Mouse (Mus musculus) neural tube, embryonic 13.5 days (tissue): ENCODE measurements around the gene Rab25. TPM values are rescaled to one million over a fixed set of nuclear protein-coding genes. Genes with fewer than 3 reads are reported as not detected.

ENCODE experiments used
- ATAC-seq: fragments of 200-750 bp; cut with Nextera tagmentation; 2 replicates; pipeline ENCODE4 v1.8.0; 2017; ENCODE audit warnings: low read depth, mild to moderate bottlenecking, moderate TSS enrichment, moderate library complexity
- H3K27ac ChIP-seq: fragments of 300-500 bp; sonication (generic); replicated peaks from 2 replicates; pipeline ENCODE4 v1.5.1; 2015; ENCODE audit warnings: moderate library complexity, mild to moderate bottlenecking, inconsistent platforms
- H3K27me3 ChIP-seq: fragments of 300-500 bp; sonication (generic); 2 replicates; pipeline ENCODE4 v1.6.1; 2015; ENCODE audit warnings: mild to moderate bottlenecking, inconsistent platforms
- H3K36me3 ChIP-seq: fragments of 300-500 bp; sonication (generic); 2 replicates; pipeline ENCODE4 v1.6.1; 2015; ENCODE audit warnings: mild to moderate bottlenecking, inconsistent platforms
- H3K4me1 ChIP-seq: fragments of 300-500 bp; sonication (generic); replicated peaks from 2 replicates; pipeline ENCODE4 v1.6.1; 2015; ENCODE audit warnings: inconsistent platforms
- H3K4me2 ChIP-seq: fragments of 300-500 bp; sonication (generic); 2 replicates; pipeline ENCODE4 v1.6.1; 2015; ENCODE audit warnings: inconsistent platforms, mild to moderate bottlenecking, moderate library complexity
- H3K4me3 ChIP-seq: fragments of 300-500 bp; sonication (generic); 2 replicates; pipeline ENCODE4 v1.5.1; 2015; ENCODE audit warnings: mild to moderate bottlenecking, inconsistent platforms
- H3K9ac ChIP-seq: fragments of 300-500 bp; sonication (generic); 2 replicates; pipeline ENCODE4 v1.6.1; 2015; ENCODE audit warnings: moderate library complexity, mild to moderate bottlenecking, inconsistent platforms
- H3K9me3 ChIP-seq: fragments of 300-500 bp; sonication (generic); 2 replicates; pipeline ENCODE4 v1.6.1; 2016; ENCODE audit warnings: inconsistent platforms
- WGBS: fragments of 180-500 bp; shearing (Covaris S2); methylation state at CpG from one replicate; pipeline ENCODE4 v1.1.7; 2015; 5-methylcytosine and 5-hydroxymethylcytosine counted together
- polyA plus RNA-seq: library from polyadenylated mRNA; unstranded; fragments of >200 nt; fragmentation: Nextera tagmentation; extraction: Ambion mirVana; gene quantifications from 2 replicates; pipeline ENCODE4 v1.2.1, GENCODE M21; 2015

Rab25 gene
- polyA plus RNA-seq, 1 experiment from 2014 or later, result not detected

DNA sequence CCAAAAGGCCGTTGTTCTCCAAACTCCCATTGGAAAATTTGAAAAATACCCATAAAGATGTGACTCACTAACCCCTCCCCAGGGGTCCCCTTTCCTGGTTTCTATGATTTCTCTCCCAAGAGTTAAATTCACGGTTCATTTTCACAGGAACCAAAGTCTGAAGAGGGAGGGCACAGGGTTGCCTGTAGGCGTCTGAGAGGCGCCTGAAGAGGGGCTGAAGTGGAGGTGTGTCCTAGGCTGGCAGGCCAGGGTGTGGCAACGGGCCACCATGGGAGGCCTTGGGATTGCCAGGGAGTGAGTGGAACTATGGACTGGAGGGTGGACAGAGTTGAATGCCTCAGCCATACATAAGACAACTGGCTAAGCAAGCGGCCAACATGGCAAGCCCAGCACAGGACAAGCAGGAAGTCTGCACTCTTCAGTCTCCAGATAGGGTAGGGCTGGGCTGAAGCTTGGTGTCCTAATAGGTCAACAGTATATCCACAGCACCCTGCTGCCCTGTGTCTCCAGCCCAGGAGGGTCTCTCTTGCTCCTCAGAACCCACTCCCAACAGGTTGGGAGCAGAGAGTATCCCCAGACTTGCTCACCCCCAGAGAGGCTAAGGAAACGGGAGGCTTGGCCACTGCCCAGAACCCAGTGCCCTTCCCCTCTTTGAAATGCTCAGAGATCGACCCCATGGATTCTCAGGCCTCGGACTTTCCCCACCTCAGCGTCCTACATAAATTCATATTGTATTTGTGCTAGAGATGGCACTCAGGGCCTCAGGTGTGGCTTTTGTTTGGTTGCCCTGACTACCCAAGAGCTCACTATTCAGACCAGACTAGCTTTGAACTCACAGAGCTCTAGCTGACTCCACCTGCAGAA lies 33.6 kb downstream of the Rab25 start:
- H3K4me2 ChIP-seq, result no peak overlapping the region
- H3K27ac ChIP-seq, result no peak overlapping the region
- no peak overlapping the region for H3K9ac ChIP-seq
- H3K27me3 ChIP-seq, result no peaks in the 10 kb centered on the region
- WGBS, result 78% methylated on average over 10 of the region's 10 CpGs
- H3K4me1 ChIP-seq, result peaks cover 41% of the 10 kb centered on the region
- ATAC-seq, result no peak
- no peaks in the 10 kb centered on the region for H3K9me3 ChIP-seq
- no peak overlapping the region for H3K4me3 ChIP-seq
- H3K36me3 ChIP-seq, result no peaks in the 10 kb centered on the region

DNA sequence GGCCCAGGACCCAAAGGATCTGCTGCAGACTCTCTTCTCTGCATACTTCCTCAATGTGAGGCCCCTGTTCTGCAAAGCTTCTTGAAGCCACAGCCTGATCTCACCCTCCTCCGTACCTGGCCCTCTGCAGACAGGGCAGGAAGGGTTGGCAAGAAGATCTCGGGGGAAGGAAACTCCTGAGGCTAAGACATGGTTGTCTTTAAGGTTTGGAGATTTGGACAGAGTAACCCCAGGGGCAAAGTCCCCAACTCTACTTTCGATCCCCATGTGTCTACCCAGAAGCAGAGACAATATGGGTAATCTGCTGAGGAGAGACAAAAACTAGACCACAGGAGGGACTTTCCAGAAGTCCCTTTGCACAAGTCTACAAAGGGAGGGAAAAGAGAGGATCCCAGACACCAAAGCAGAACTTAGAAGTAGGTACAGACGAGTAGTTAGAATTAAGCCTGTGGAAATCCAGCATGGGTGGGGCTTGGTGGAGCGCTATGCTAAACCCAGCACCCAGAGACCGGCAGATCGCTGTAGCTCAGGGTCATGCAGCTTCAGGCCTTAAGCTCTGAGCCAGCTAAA lies 34.5 kb downstream of the Rab25 start:
- no peak for ATAC-seq
- Histone ChIP-seq H3K4me1 (peaks cover 45% of the 10 kb centered on the region), H3K9ac (no peak overlapping the region), H3K36me3 (no peaks in the 10 kb centered on the region), H3K27me3 (no peaks in the 10 kb centered on the region), H3K4me2 (no peak overlapping the region), H3K4me3 (no peak overlapping the region), H3K9me3 (no peaks in the 10 kb centered on the region), H3K27ac (no peak overlapping the region)
- 85% methylated on average over 7 of the region's 7 CpGs for WGBS

DNA sequence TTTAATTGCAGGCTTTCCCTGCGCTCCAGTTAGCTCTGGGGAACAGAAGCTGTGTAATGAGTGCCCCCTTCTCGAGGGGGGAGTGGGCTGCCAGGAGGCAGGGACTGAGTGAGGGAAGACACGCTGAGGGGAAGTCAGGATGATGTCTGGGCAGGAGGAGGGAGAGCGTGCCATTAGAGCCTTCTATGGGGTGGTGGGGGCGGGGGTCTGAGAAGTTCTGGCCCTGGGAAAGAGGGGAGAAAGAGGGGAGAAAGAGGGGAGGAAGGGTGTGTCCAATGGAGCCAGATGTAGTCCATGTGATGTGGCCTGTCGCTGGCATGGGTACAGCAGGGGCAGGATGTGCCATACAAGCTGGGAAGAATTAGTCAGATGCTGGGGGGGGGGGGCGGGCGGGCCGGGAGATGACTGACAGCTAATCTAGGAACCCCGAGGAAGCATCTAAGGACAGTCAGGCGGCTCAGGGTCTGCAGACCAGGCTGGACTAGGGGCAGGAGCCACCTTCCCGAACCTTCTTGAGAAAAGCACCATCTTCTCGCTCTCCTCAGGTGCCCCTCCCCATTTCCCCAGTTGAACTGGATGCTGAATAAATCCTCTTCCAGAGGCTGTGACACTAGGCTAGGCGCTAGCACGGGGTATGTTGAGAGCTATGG lies 35.1 kb downstream of the Rab25 start:
- WGBS, result 41% methylated on average over 14 of the region's 15 CpGs
- Histone ChIP-seq H3K4me3 (no peak overlapping the region), H3K4me1 (peaks cover 45% of the 10 kb centered on the region), H3K9ac (0 out of 2 replicates have a peak overlapping the region, but pooled peaks have one; percentile 31), H3K36me3 (no peaks in the 10 kb centered on the region), H3K27me3 (no peaks in the 10 kb centered on the region), H3K9me3 (no peaks in the 10 kb centered on the region), H3K27ac (peak overlapping the region; percentile 9; the same call in 1 of the 2 replicates), H3K4me2 (no peak overlapping the region)
- no peak for ATAC-seq

DNA sequence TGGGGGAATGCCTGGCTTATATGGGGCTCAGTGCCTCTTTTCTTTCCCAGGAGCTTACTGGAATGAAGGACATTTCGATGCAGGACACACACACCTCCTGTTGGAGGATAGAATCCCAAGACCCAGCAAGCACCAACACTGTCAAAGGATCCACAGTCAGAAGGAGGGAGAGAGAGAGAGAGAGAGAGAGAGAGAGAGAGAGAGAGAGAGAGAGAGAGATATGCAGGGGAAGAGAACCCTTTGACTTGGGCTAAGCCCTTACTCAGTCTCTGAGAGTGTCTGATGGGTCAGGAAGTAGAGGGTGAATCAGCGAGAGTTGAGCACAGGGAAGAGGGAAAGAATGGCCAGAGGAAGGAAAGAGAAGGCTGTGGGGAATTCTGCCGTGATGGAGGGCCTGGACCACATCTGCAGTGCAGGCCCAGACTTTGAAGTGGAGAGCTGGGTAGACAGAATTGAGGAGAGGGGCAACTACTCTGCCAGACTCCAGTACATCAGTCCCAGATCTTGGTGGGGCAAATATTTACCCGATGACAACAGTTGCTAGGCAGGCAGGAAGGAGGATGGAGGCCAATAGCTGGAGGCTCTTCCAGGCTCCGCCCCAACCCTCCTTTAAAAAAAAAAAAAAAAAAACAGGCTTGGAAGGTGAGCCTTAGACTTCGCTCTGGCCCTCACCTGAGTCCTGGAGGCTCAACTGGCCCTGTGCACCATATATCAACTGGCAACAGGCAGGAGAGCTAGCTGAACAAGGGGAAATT lies 35.8 kb downstream of the Rab25 start:
- Histone ChIP-seq H3K4me2 (no peak overlapping the region), H3K4me1 (peaks cover 45% of the 10 kb centered on the region), H3K4me3 (no peak overlapping the region), H3K9me3 (no peaks in the 10 kb centered on the region), H3K36me3 (no peaks in the 10 kb centered on the region), H3K27me3 (no peaks in the 10 kb centered on the region), H3K27ac (peak overlapping the region; percentile 9; the same call in 1 of the 2 replicates), H3K9ac (0 out of 2 replicates have a peak overlapping the region, but pooled peaks have one; percentile 31)
- no peak for ATAC-seq
- 36% methylated on average over 6 of the region's 6 CpGs for WGBS

DNA sequence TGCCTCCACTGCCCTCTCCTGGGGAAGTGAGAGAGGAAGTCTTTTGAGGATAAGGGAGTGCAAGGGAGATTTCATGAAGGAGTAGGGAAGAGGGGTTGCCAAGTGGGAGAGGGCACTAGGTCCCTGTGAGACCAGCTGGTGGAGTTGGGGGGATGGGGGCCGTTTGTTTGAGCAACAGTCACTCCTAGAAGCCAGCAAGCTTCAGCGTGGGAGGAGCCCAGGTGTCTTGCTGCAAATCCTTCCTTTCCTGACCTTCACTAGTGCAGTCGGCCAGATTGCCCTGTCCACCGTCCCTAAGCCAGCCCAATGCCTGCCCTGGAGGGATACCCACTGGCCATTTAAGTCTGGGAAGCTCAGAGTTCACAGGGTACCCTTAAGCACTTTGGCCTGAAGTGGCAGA lies 36.5 kb downstream of the Rab25 start:
- Histone ChIP-seq H3K4me2 (no peak overlapping the region), H3K27ac (no peak overlapping the region), H3K9me3 (no peaks in the 10 kb centered on the region), H3K4me1 (peaks cover 45% of the 10 kb centered on the region), H3K36me3 (no peaks in the 10 kb centered on the region), H3K9ac (no peak overlapping the region; the same call in 1 of the 2 replicates), H3K4me3 (no peak overlapping the region), H3K27me3 (no peaks in the 10 kb centered on the region)
- ATAC-seq, result no peak
- WGBS, result 66% methylated on average over 4 of the region's 4 CpGs

DNA sequence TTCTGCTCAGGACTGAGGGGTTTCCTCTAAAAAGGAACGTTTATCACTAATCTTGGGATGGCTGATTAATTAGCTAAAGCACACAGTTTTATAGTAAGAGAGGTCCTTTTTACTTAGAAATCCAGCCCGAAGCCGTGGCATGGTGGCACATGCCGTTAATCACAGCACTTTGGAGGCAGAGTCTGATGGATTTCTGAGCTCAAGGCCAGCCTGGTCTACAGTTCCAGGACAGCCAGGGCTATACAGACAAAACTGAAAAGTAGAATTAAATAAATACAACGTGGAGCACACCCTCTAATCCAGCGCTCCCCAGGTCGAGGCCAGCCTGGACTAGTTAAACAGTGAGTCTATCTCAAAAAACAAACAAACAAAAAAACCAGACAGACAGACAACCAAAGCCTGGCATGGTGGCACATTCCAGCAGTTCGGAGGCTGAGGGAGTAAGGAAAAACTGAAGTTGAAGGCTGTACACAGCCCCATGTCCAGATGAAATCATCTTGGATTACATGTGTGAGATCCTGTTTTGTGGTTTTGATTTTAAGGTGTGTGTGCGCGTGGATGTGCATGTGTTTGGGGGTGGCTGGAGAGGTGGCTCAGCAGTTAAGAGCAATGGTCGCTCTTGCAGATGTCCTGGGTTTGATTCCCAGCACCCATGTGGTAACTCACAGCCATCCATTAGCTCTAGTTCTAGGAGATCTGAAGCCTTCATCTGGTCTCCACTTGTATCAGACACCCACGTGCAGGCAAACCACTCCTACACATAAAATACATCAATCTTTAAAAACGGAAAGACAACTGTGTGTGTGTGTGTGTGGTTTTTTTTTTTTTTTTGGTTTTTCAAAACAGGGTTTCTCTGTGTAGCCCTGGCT lies 37.4 kb downstream of the Rab25 start:
- ATAC-seq, result no peak; the same call in 1 of the 2 replicates
- H3K4me3 ChIP-seq, result peak overlapping the region; percentile 36
- peak overlapping the region; percentile 92 for H3K27ac ChIP-seq
- H3K27me3 ChIP-seq, result no peaks in the 10 kb centered on the region
- peaks cover 45% of the 10 kb centered on the region for H3K4me1 ChIP-seq
- no peaks in the 10 kb centered on the region for H3K36me3 ChIP-seq
- 51% methylated on average over 13 of the region's 13 CpGs for WGBS
- peak overlapping the region; percentile 59 for H3K4me2 ChIP-seq
- no peaks in the 10 kb centered on the region for H3K9me3 ChIP-seq
- peak overlapping the region; percentile 69 for H3K9ac ChIP-seq

DNA sequence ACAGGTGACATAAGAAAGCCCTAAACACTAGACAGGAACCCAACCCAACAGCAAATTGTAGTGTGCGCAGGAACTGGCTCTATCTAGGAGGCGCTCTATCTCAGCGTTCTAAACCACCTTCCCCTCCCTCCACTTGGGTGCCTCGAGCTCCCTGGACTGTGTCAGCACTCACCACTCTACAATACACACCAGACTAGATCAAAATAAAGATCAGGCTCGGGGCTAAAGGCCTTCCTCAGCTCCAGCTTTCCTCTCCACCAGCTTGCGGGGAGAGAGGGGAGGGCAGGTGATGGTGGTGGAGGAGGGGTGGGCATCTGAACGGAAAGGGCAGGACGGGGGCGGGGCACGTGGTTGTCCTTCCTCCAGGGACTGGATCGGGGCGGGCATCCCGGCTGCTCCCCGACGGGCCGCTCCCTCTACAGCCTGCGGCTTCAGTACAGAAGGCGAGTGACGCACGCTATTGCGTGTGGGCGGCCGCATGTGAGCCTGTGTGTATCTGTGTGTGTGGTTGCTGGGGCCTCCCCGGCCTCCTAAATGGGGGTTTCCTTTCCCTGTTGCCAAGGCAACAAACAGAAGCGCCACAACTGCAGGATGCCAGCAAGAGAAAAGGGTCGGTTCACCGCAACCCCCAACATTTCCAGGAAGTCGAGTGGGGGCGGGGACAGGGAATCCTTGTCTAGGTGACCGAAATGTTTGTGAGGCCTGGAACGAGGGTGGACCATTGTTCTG lies 38.2 kb downstream of the Rab25 start, which contains the start of gene Lmna:
Gene Lmna, minus strand, starts transcription at position 265 of the 729 bp plus-strand sequence.
- no peaks in the 10 kb centered on the region for H3K36me3 ChIP-seq
- H3K27ac ChIP-seq, result peak within 1 kb of the TSS; percentile 92
- peak within 1 kb of the TSS; percentile 69 for H3K9ac ChIP-seq
- under 1% methylated on average over 30 of the region's 31 CpGs for WGBS
- H3K27me3 ChIP-seq, result no peaks in the 10 kb centered on the region; the same call in 1 of the 2 replicates
- peak within 1 kb of the TSS; percentile 59 for H3K4me2 ChIP-seq
- ATAC-seq, result peak; percentile 96
- H3K4me1 ChIP-seq, result peaks cover 45% of the 10 kb centered on the region
- H3K4me3 ChIP-seq, result peak within 1 kb of the TSS; percentile 36
- no peaks in the 10 kb centered on the region for H3K9me3 ChIP-seq

DNA sequence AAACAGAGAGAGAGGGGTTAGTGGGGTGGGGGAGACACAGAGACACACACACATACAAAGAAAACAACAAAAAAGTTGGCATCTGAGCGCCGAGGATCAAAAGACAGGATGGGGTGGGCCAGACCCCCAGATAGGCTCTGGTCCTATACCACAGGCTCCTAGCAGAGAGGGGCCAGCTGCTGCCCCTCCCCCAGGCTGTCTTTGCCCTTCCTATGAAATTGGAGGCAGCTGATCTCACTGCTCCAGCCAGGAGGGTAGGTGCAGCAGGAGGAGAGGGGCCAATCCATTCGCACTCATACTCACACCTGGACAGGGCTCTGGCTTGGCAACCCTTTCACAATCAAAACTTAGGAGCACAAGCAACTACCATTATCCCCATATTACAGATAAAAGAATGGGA lies 38.9 kb downstream of the Rab25 start:
- Histone ChIP-seq H3K27me3 (peaks cover 2% of the 10 kb centered on the region), H3K4me3 (peak overlapping the region; percentile 36), H3K4me1 (peaks cover 43% of the 10 kb centered on the region), H3K27ac (peak overlapping the region; percentile 92), H3K9ac (peak overlapping the region; percentile 69), H3K9me3 (no peaks in the 10 kb centered on the region), H3K36me3 (no peaks in the 10 kb centered on the region), H3K4me2 (peak overlapping the region; percentile 59)
- ATAC-seq, result peak; percentile 10; the same call in 1 of the 2 replicates
- WGBS, result 58% methylated on average over 3 of the region's 3 CpGs

DNA sequence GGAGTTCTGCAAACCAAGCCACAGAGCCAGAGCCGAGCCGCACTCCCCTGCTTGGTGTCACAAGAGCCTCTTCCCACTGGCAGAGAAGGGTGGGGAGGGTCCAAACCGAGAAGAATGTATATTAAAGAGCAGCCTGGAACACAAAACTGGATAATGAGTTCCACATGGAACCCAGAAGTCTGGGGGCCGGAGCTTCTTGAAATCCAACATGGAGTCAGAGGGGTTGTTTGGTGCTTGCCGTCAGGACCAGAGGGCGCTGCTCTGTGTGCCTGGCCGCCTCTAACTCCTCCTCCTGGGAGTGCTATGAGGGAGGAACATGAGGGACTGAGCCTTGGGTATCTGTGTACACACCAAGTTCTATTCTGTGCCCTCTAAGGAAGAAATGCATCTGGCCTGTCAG lies 42.3 kb downstream of the Rab25 start:
- H3K36me3 ChIP-seq, result no peaks in the 10 kb centered on the region
- H3K4me3 ChIP-seq, result no peak overlapping the region
- no peak overlapping the region for H3K27ac ChIP-seq
- H3K27me3 ChIP-seq, result peaks cover 26% of the 10 kb centered on the region
- H3K9me3 ChIP-seq, result no peaks in the 10 kb centered on the region
- no peak overlapping the region for H3K4me2 ChIP-seq
- no peak overlapping the region for H3K9ac ChIP-seq
- no peak for ATAC-seq
- H3K4me1 ChIP-seq, result peaks cover 46% of the 10 kb centered on the region
- 43% methylated on average over 7 of the region's 7 CpGs for WGBS

DNA sequence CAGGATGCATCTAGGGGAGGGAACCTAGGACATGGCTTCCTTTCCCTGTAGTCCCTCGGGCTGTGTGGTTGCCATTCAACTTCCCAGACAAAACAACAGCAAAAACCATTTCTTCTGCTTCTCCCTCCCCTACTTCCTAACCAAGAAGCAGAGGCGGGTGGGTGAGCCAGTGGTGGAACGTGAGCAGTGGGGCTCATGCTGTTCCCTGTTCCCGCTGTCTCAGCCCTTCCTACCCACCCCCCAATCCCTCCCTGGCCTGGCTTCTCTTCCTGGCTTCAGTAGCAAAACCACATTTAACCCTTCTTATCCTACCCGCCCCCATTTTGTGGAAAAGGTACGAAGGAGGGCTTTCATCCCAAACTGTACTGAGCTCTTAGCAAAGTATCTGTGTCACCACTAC lies 43.0 kb downstream of the Rab25 start:
- H3K9me3 ChIP-seq, result no peaks in the 10 kb centered on the region
- H3K27me3 ChIP-seq, result peaks cover 28% of the 10 kb centered on the region
- H3K4me2 ChIP-seq, result no peak overlapping the region
- no peak for ATAC-seq
- no peaks in the 10 kb centered on the region for H3K36me3 ChIP-seq
- peaks cover 42% of the 10 kb centered on the region for H3K4me1 ChIP-seq
- H3K27ac ChIP-seq, result no peak overlapping the region
- no peak overlapping the region for H3K4me3 ChIP-seq
- H3K9ac ChIP-seq, result no peak overlapping the region
- WGBS, result 76% methylated on average over 6 of the region's 6 CpGs
